Mouse (Mus musculus) midbrain, embryonic 15.5 days (tissue): ENCODE results near the gene Spink4. TPM values are rescaled to one million over a fixed set of nuclear protein-coding genes. Genes with fewer than 3 reads are reported as not detected.
A peak's percentile ranks its signal among the peaks of the same experiment; 100 is the strongest.
"Not testable (repeated sequence)": the region's sequence is repeated elsewhere in the genome, so short reads cannot be mapped to it uniquely, and the experiment has no call there.

ENCODE experiments used
- ATAC-seq: fragments of 200-750 bp; cut with Nextera tagmentation; replicated peaks from 2 replicates; pipeline ENCODE4 v1.8.0; 2017; ENCODE audit warnings: moderate TSS enrichment
- H3K27ac ChIP-seq: fragments of 300-500 bp; sonication (generic); 2 replicates; pipeline ENCODE4 v1.5.1; 2015; ENCODE audit warnings: mild to moderate bottlenecking, inconsistent platforms
- H3K27me3 ChIP-seq: fragments of 300-500 bp; sonication (generic); replicated peaks from 2 replicates; pipeline ENCODE4 v1.6.1; 2015; ENCODE audit warnings: inconsistent platforms
- H3K36me3 ChIP-seq: fragments of 300-500 bp; sonication (generic); replicated peaks from 2 replicates; pipeline ENCODE4 v1.6.1; 2015; ENCODE audit warnings: inconsistent platforms
- H3K4me1 ChIP-seq: fragments of 300-500 bp; sonication (generic); 2 replicates; pipeline ENCODE4 v1.6.1; 2015; ENCODE audit warnings: inconsistent platforms
- H3K4me2 ChIP-seq: fragments of 300-500 bp; sonication (generic); 2 replicates; pipeline ENCODE4 v1.6.1; 2015; ENCODE audit warnings: inconsistent platforms, mild to moderate bottlenecking, moderate library complexity
- H3K4me3 ChIP-seq: fragments of 300-500 bp; sonication (generic); 2 replicates; pipeline ENCODE4 v1.5.1; 2015; ENCODE audit warnings: mild to moderate bottlenecking, inconsistent platforms
- H3K9ac ChIP-seq: fragments of 300-500 bp; sonication (generic); 2 replicates; pipeline ENCODE4 v1.6.1; 2015; ENCODE audit warnings: mild to moderate bottlenecking, inconsistent platforms
- H3K9me3 ChIP-seq: fragments of 300-500 bp; sonication (generic); 2 replicates; pipeline ENCODE4 v1.6.1; 2016; ENCODE audit warnings: inconsistent platforms
- WGBS: fragments of 180-500 bp; shearing (Covaris S2); methylation state at CpG from one replicate; pipeline ENCODE4 v1.1.7; 2015; ENCODE audit warnings: mixed read lengths; 5-methylcytosine and 5-hydroxymethylcytosine counted together
- polyA plus RNA-seq: library from polyadenylated mRNA; unstranded; fragments of >200 nt; fragmentation: Nextera tagmentation; extraction: Ambion mirVana; gene quantifications from 2 replicates; pipeline ENCODE4 v1.2.1, GENCODE M21; 2015

Spink4 gene
- polyA plus RNA-seq, 1 experiment from 2014 or later: not detected

- Histone ChIP-seq H3K9ac (no peak overlapping the region), H3K4me1 (no peaks in the 10 kb centered on the region), H3K9me3 (no peaks in the 10 kb centered on the region), H3K36me3 (no peaks in the 10 kb centered on the region), H3K4me3 (no peak overlapping the region), H3K27ac (no peak overlapping the region), H3K4me2 (no peak overlapping the region), H3K27me3 (no peaks in the 10 kb centered on the region)
- no peak for ATAC-seq
Measured at GRCm38 (mm10) chr4:40914287-40914867, 5.5 kb upstream of the Spink4 start.

GRCm38 (mm10) chr4:40915947-40916346, 3.9 kb upstream of the Spink4 start:
- Histone ChIP-seq H3K9ac (no peak overlapping the region), H3K4me2 (no peak overlapping the region), H3K36me3 (no peaks in the 10 kb centered on the region), H3K9me3 (no peaks in the 10 kb centered on the region), H3K27ac (no peak overlapping the region), H3K4me1 (no peaks in the 10 kb centered on the region), H3K27me3 (no peaks in the 10 kb centered on the region), H3K4me3 (no peak overlapping the region)
- ATAC-seq: no peak
- WGBS: 39% methylated on average over 5 of the region's 5 CpGs

DNA sequence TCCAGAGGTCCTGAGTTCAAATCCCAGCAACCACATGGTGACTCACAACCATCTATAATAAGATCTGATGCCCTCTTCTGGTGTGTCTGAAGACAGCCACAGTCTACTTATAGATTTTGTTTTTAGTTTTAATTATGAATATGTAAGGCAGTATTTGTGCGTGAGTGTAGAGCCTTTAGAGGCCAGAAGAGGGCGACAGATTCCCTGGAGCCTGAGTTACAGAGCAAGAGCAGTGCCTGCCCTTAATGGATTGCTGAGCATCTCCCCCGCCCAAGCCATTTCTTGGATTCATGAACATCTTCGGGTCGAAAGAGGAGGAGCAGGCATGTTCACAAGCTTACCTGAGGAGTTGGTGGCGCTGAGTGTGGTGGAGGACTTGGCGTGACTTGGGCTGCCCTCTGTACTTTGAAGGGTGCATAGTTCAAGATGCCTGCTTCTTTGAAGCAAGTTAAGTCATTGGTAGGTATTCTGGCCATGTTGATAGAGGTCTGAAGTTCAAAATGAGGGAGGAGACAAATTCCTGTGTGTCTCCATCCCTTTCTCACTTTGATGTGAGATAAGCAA, 3.2 kb upstream of the Spink4 start:
- H3K9me3 ChIP-seq: no peaks in the 10 kb centered on the region
- H3K27me3 ChIP-seq: no peaks in the 10 kb centered on the region
- no peak overlapping the region for H3K4me2 ChIP-seq
- no peaks in the 10 kb centered on the region for H3K36me3 ChIP-seq
- H3K4me1 ChIP-seq: no peaks in the 10 kb centered on the region
- no peak overlapping the region for H3K9ac ChIP-seq
- no peak for ATAC-seq
- no peak overlapping the region for H3K27ac ChIP-seq
- H3K4me3 ChIP-seq: no peak overlapping the region
- 90% methylated on average over 7 of the region's 7 CpGs for WGBS

DNA sequence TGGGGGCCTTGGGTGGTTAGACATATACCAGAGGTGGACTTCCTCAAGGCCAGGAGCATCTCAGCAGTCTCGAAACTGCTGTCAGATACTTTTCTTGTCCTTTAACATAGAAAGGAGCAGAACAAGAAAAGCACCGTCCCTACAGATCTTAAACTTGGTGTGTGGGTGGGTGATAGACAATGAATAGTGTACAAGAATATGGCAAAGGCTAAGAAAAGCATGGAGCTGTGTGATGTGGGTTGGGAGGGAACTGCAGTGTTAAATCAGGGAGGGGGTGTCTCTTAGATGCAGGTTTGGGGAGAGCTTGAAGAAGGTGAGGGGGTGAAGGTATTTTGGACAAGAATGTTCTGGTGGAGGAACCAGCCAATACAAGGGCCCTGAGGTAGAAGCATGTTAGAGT, 724 bp downstream of the Spink4 start:
- no peaks in the 10 kb centered on the region for H3K36me3 ChIP-seq
- WGBS: 85% methylated on average over 2 of the region's 2 CpGs
- no peak overlapping the region for H3K9ac ChIP-seq
- H3K27me3 ChIP-seq: no peaks in the 10 kb centered on the region
- no peak for ATAC-seq
- no peak overlapping the region for H3K4me2 ChIP-seq
- no peaks in the 10 kb centered on the region for H3K9me3 ChIP-seq
- H3K4me1 ChIP-seq: no peaks in the 10 kb centered on the region
- H3K4me3 ChIP-seq: no peak overlapping the region
- H3K27ac ChIP-seq: no peak overlapping the region

DNA sequence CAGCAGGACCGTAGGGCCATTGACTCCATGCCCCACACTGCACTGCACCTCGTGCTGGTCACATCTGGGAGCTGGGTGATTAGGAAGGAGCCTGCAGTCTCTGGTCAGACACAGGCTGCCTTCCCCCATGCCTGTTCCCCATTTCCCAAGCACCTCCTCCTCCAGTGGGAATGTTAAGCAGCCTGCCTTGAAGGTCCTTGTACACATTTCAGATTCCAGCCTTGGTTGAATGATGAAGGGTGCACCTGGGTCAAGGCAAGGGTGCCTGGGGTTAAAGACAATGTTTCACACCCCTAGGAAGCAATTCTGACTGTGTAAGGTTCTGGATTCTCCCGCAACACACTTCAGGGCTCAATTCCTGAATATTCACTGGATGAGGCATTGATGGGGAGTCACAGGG, 1.4 kb downstream of the Spink4 start:
- Histone ChIP-seq H3K9ac (no peak overlapping the region), H3K4me1 (no peaks in the 10 kb centered on the region), H3K4me3 (no peak overlapping the region), H3K4me2 (no peak overlapping the region), H3K9me3 (no peaks in the 10 kb centered on the region), H3K27ac (no peak overlapping the region), H3K36me3 (no peaks in the 10 kb centered on the region), H3K27me3 (no peaks in the 10 kb centered on the region)
- 75% methylated on average over 3 of the region's 3 CpGs for WGBS
- no peak for ATAC-seq

DNA sequence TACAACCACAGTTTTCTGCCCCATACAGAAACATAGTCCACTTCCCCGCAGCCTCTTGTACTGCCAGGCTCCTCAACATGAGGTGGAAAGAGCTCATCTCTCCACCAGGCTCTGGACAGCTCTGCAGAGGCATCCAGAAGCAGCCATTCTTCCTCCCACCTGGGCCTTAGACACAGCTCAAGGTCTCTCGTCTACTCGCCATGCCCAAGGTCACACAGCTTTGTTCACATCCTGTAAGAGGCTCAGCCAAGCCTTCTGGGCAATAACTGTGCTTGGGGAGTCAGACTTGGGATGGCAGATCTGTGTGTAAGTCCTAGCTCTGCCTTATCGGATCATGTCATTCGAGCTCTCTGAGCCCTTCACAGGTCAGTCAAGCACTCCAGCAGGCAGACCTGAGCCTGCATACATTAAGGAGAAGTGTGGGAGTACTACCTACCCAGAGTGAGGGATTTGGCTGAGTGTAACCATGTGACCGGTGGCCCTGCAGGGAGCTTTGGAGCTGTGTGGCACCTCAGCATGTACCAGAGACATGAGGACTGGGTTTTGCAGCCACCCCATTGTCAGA, 3.3 kb downstream of the Spink4 start:
- Histone ChIP-seq H3K4me1 (no peaks in the 10 kb centered on the region), H3K9ac (no peak overlapping the region), H3K27me3 (no peaks in the 10 kb centered on the region), H3K9me3 (no peaks in the 10 kb centered on the region), H3K4me3 (no peak overlapping the region), H3K36me3 (no peaks in the 10 kb centered on the region), H3K27ac (no peak overlapping the region), H3K4me2 (no peak overlapping the region)
- WGBS: 81% methylated on average over 6 of the region's 6 CpGs
- no peak for ATAC-seq

GRCm38 (mm10) chr4:40925568-40925967, 5.7 kb downstream of the Spink4 start:
- Histone ChIP-seq H3K4me3 (no peak overlapping the region), H3K4me2 (no peak overlapping the region), H3K27ac (no peak overlapping the region), H3K9ac (no peak overlapping the region), H3K36me3 (no peaks in the 10 kb centered on the region), H3K9me3 (no peaks in the 10 kb centered on the region), H3K4me1 (no peaks in the 10 kb centered on the region), H3K27me3 (no peaks in the 10 kb centered on the region)
- 32% methylated on average over 3 of the region's 3 CpGs for WGBS
- no peak for ATAC-seq

DNA sequence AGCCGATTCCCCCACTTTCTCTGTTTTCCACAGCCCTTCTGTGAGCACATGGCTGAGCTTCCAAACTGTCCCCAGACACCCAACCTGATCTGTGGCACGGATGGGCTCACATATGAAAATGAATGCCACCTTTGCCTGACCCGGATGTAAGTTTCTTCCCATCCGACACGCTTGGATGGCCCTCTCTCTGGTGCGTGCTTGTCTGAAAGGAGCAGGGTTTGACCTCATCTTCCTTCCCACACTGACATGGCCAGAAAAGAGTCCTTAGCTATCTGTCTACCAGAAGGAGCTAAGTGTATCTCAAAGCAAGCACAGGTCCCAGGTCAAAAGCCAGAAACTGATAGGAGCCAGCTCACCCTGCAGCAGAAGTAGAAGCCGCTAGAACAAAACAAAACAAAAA, 9.2 kb downstream of the Spink4 start:
- Histone ChIP-seq H3K4me2 (no peak overlapping the region), H3K9ac (no peak overlapping the region), H3K4me3 (no peak overlapping the region), H3K4me1 (no peaks in the 10 kb centered on the region), H3K27ac (no peak overlapping the region), H3K36me3 (peaks cover 4% of the 10 kb centered on the region; the same call in 1 of the 2 replicates), H3K27me3 (no peaks in the 10 kb centered on the region), H3K9me3 (no peaks in the 10 kb centered on the region)
- 81% methylated on average over 7 of the region's 7 CpGs for WGBS
- no peak for ATAC-seq

- Histone ChIP-seq H3K4me3 (no peak overlapping the region), H3K27ac (no peak overlapping the region), H3K4me2 (no peak overlapping the region), H3K27me3 (no peaks in the 10 kb centered on the region), H3K9me3 (no peaks in the 10 kb centered on the region), H3K9ac (no peak overlapping the region), H3K4me1 (no peaks in the 10 kb centered on the region), H3K36me3 (peaks cover 35% of the 10 kb centered on the region)
- ATAC-seq: no peak
- WGBS: 93% methylated on average over 5 of the region's 5 CpGs
Measured at GRCm38 (mm10) chr4:40933694-40934093, 13.8 kb downstream of the Spink4 start.

GRCm38 (mm10) chr4:40934369-40934768, 14.5 kb downstream of the Spink4 start:
- not testable (repeated sequence) for H3K9me3 ChIP-seq, H3K27me3 ChIP-seq, H3K4me1 ChIP-seq, H3K27ac ChIP-seq, H3K4me2 ChIP-seq, H3K4me3 ChIP-seq, H3K9ac ChIP-seq, ATAC-seq
- H3K36me3 ChIP-seq: peaks cover 42% of the 10 kb centered on the region
- 96% methylated on average over 3 of the region's 3 CpGs for WGBS

GRCm38 (mm10) chr4:40936175-40936839, 16.5 kb downstream of the Spink4 start:
- H3K4me3 ChIP-seq: no peak overlapping the region
- no peaks in the 10 kb centered on the region for H3K4me1 ChIP-seq
- H3K9me3 ChIP-seq: no peaks in the 10 kb centered on the region
- H3K9ac ChIP-seq: no peak overlapping the region
- H3K36me3 ChIP-seq: peaks cover 60% of the 10 kb centered on the region
- WGBS: 83% methylated on average over 9 of the region's 9 CpGs
- H3K27me3 ChIP-seq: no peaks in the 10 kb centered on the region
- no peak overlapping the region for H3K27ac ChIP-seq
- peak; percentile 82 for ATAC-seq
- H3K4me2 ChIP-seq: no peak overlapping the region

DNA sequence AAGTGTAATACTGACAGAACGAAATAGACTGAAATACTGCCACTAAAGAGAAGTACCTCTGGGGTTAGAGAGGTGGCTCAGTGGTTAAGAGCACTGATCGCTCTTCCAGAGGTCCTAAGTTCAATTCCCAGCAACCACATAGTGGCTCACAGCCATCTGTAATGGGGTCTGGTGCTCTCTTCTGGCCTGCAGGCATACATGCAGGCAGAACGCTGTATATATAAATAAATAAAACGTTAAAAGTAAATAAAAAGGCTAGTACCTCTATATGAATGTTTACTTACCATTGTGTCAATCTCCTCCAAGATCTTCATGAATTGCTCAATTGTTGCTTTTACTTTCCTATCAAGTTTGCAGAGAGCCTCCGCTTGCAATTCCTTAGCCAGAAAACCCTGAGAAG, 18.9 kb downstream of the Spink4 start:
- Histone ChIP-seq H3K36me3 (peaks cover 77% of the 10 kb centered on the region), H3K4me3 (no peak overlapping the region)
- WGBS: 95% methylated on average over 5 of the region's 5 CpGs

GRCm38 (mm10) chr4:40943651-40944050, 23.8 kb downstream of the Spink4 start:
- ATAC-seq: no peak
- no peak overlapping the region for H3K27ac ChIP-seq
- H3K4me1 ChIP-seq: peaks cover 17% of the 10 kb centered on the region
- no peak overlapping the region for H3K9ac ChIP-seq
- H3K9me3 ChIP-seq: no peaks in the 10 kb centered on the region
- no peak overlapping the region for H3K4me2 ChIP-seq
- WGBS: 99% methylated on average over 5 of the region's 5 CpGs
- peaks cover 52% of the 10 kb centered on the region for H3K36me3 ChIP-seq
- H3K27me3 ChIP-seq: no peaks in the 10 kb centered on the region
- no peak overlapping the region for H3K4me3 ChIP-seq

More for the DNA sequence above, 18.9 kb downstream of the Spink4 start:
- Histone ChIP-seq H3K27me3 (no peaks in the 10 kb centered on the region), H3K9me3 (no peaks in the 10 kb centered on the region), H3K4me1 (no peaks in the 10 kb centered on the region), H3K4me2 (no peak overlapping the region), H3K27ac (no peak overlapping the region), H3K9ac (no peak overlapping the region)
- ATAC-seq: no peak
